Mouse (Mus musculus) spleen, postnatal 14 days (tissue): Measurements from ENCODE around the gene Ldb3.

ENCODE experiments used
- DNase-seq, 2 experiments: peaks; one replicate each; pipeline ENCODE4 v3.0.0; 2021 to 2022; ENCODE audit warnings: low spot score in 2 of 2

Ldb3 gene

GRCm38 (mm10) chr14:34590743-34591675, 2.5 kb upstream of the Ldb3 start:
- no peak for DNase-seq

GRCm38 (mm10) chr14:34590017-34590570, 1.6 kb upstream of the Ldb3 start:
- DNase-seq, result no peak

- no peak for DNase-seq
Observed at GRCm38 (mm10) chr14:34589185-34589713, 767 bp upstream of the Ldb3 start.

- no peak for DNase-seq
Observed at GRCm38 (mm10) chr14:34588005-34588404, 477 bp downstream of the Ldb3 start.

- no peak for DNase-seq
Observed at GRCm38 (mm10) chr14:34586871-34587270, 1.6 kb downstream of the Ldb3 start.

- no peak for DNase-seq
Observed at GRCm38 (mm10) chr14:34585358-34586105, 3.0 kb downstream of the Ldb3 start.

GRCm38 (mm10) chr14:34582740-34583427, 5.6 kb downstream of the Ldb3 start:
- DNase-seq, result no peak

GRCm38 (mm10) chr14:34576858-34577257, 11.6 kb downstream of the Ldb3 start:
- DNase-seq, result no peak

- no peak for DNase-seq
Observed at GRCm38 (mm10) chr14:34574068-34574467, 14.4 kb downstream of the Ldb3 start.

- DNase-seq, result no peak
Observed at GRCm38 (mm10) chr14:34573348-34573913, 15.1 kb downstream of the Ldb3 start.

- no peak for DNase-seq
Observed at GRCm38 (mm10) chr14:34571610-34572387, 16.7 kb downstream of the Ldb3 start.

GRCm38 (mm10) chr14:34570903-34571302, 17.6 kb downstream of the Ldb3 start:
- DNase-seq, result no peak

GRCm38 (mm10) chr14:34570294-34570693, 18.2 kb downstream of the Ldb3 start:
- DNase-seq, result peak in 1 of 2 experiments; percentile 37

- no peak for DNase-seq
Observed at GRCm38 (mm10) chr14:34569534-34570194, 18.8 kb downstream of the Ldb3 start.

- no peak for DNase-seq
Observed at GRCm38 (mm10) chr14:34568626-34569025, 19.9 kb downstream of the Ldb3 start.

- no peak for DNase-seq
Observed at GRCm38 (mm10) chr14:34567697-34568096, 20.8 kb downstream of the Ldb3 start.

- no peak for DNase-seq
Observed at GRCm38 (mm10) chr14:34566530-34566929, 22.0 kb downstream of the Ldb3 start.

- DNase-seq, result no peak
Observed at GRCm38 (mm10) chr14:34565711-34566110, 22.8 kb downstream of the Ldb3 start.

GRCm38 (mm10) chr14:34564646-34565045, 23.8 kb downstream of the Ldb3 start:
- DNase-seq, result no peak

GRCm38 (mm10) chr14:34562393-34562792, 26.1 kb downstream of the Ldb3 start:
- DNase-seq, result no peak
